Mouse (Mus musculus): Measurements from ENCODE around the gene Tacr2. TPM values are rescaled to one million over a fixed set of nuclear protein-coding genes. Genes with fewer than 3 reads are reported as not detected.

Tacr2 gene
- polyA plus RNA-seq, 1 experiment from 2014 or later: 0.46 TPM

DNA sequence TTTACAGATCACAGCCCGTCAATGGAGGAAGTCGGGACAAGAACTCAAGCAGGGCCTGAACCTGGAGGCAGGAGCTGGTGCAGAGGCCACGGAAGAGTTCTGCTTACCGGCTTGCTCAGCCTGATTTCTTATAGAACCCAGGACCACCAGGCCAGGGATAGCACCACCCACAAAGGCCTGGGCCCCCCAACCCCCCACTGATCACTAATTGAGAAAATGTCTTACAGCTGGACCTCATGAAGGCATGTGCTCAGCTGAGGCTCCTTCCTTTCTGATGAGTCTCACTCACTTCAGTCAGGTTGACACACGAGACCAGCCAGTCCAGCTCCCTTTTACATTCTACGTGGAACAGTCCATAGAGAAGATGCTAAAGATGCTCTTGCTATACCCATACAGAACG is 26.4 kb upstream of the Tacr2 start:
- DNase-seq (no peak), ATAC-seq (ENCODE audit: insufficient read depth) (no peak)

DNA sequence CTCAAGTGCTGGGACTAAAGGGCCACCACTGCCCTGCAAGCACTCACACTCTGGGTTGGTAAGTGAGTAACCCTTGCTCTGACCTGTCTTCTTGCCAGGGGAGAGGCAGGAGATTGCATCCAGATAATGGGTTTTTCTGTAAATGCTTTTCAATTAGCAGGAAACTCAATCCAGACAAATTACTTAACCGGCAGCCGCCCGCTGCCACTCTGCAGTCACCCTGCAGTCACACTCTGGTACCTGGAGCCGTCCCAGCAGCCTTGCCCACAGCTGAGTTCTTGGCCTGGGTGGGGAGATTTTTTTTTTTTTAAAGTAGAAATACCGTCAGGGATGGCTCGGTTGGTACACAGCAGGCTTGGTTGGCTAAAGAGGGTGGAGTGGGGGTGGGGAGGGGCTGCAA is 24.1 kb upstream of the Tacr2 start:
- H3K9me3 ChIP-seq (ENCODE audit: low read depth, low read length): no peaks in the 10 kb centered on the region
- 58% methylated on average over 6 of the region's 6 CpGs for WGBS
- H3K9ac ChIP-seq: no peak overlapping the region
- ATAC-seq (ENCODE audit: insufficient read depth): no peak
- H3K4me2 ChIP-seq: no peak overlapping the region
- DNase-seq: no peak
- TF ChIP-seq CTCF (IDR thresholded peaks at IDR 0.05; ENCODE audit: low read depth): no peak
- H3K27ac ChIP-seq (ENCODE audit: low read depth): no peak overlapping the region
- H3K4me3 ChIP-seq (ENCODE audit: low read depth, low read length): no peak overlapping the region
- H3K27me3 ChIP-seq (ENCODE audit: insufficient read depth, low read length): 0 out of 2 replicates have a peak, but pooled peaks cover 3% of the 10 kb centered on the region
- no peaks in the 10 kb centered on the region; the same call in 1 of the 2 replicates for H3K4me1 ChIP-seq (ENCODE audit: insufficient read depth)
- H3K36me3 ChIP-seq (ENCODE audit: insufficient read depth): no peaks in the 10 kb centered on the region

More for the DNA sequence above, 26.4 kb upstream of the Tacr2 start:
- no peak for TF ChIP-seq CTCF (IDR thresholded peaks at IDR 0.05; ENCODE audit: low read depth)
- Histone ChIP-seq H3K4me1 (ENCODE audit: insufficient read depth) (peaks cover 4% of the 10 kb centered on the region; the same call in 1 of the 2 replicates), H3K9ac (no peak overlapping the region), H3K36me3 (ENCODE audit: insufficient read depth) (no peaks in the 10 kb centered on the region), H3K4me2 (no peak overlapping the region), H3K27me3 (ENCODE audit: insufficient read depth, low read length) (0 out of 2 replicates have a peak, but pooled peaks cover 3% of the 10 kb centered on the region), H3K9me3 (ENCODE audit: low read depth, low read length) (no peaks in the 10 kb centered on the region), H3K27ac (ENCODE audit: low read depth) (no peak overlapping the region), H3K4me3 (ENCODE audit: low read depth, low read length) (no peak overlapping the region)
- WGBS: 65% methylated on average over 7 of the region's 7 CpGs

DNA sequence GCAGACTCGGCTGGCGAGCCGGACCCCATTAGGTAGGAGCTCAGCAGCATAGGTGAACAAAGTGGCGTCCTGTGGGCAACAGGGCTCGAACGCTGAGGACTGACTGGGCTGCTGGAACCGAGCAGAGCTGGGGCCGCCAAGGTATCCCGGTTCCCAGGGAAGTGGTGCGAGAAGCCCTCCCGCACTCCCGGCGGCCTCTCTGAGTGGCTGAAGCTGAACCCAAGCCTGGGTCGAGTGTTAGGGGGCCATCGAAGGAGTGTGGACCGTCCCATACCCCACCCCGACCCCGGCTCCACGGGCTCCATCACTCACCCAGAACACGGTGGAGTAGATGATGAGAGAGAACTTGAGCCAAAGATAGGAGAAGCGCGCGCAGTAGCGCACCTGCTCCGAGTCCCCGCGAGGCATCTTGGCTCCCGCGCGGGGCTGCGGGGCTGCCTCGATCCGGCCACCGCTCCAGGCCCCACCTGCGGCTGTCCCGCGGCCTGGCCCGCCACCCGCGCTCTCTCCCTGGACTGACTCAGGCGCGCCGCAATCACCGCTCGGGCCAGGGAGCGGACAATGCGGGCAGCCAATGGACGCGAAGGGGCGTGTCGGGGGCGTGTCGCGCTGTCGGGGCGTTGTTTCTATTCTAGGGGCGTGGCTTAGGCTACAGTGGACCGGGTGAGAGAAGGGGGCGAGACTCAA is 21.4 kb upstream of the Tacr2 start, which contains the start of gene Tspan15:
TSS of gene Tspan15 (minus strand) at position 544 of the 687 bp plus-strand sequence.
- under 1% methylated on average over 59 of the region's 59 CpGs for WGBS
- Histone ChIP-seq H3K27ac (ENCODE audit: low read depth) (no peak within 1 kb of the TSS), H3K4me1 (ENCODE audit: insufficient read depth) (no peaks in the 10 kb centered on the region; the same call in 1 of the 2 replicates), H3K4me2 (peak within 1 kb of the TSS; percentile 95), H3K9ac (peak within 1 kb of the TSS; percentile 67), H3K9me3 (ENCODE audit: low read depth, low read length) (no peaks in the 10 kb centered on the region), H3K4me3 (ENCODE audit: low read depth, low read length) (peak within 1 kb of the TSS; percentile 68), H3K36me3 (ENCODE audit: insufficient read depth) (no peaks in the 10 kb centered on the region), H3K27me3 (ENCODE audit: insufficient read depth, low read length) (0 out of 2 replicates have a peak, but pooled peaks cover 3% of the 10 kb centered on the region)
- DNase-seq (peak; percentile 98), ATAC-seq (ENCODE audit: insufficient read depth) (peak; percentile 96)
- TF ChIP-seq CTCF (IDR thresholded peaks at IDR 0.05; ENCODE audit: low read depth): no peak

DNA sequence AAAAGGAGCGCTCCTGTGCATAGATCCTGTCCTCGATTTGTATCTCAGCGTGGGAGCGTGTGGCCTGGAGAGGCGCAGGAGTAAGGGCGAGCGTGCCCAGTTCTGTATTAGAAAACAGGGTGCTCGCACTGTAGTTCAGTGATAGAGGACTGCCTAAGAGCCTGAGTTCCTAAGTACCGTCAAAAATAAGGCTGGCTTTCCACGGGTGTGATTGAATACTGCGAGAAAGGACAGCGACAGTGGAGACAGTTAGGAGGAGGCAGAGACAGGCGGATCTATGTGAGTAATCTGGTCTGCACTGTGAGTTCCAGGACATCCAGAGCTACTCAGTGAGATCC is 20.9 kb upstream of the Tacr2 start:
- H3K4me2 ChIP-seq: peak overlapping the region; percentile 95
- H3K27me3 ChIP-seq (ENCODE audit: insufficient read depth, low read length): 0 out of 2 replicates have a peak, but pooled peaks cover 3% of the 10 kb centered on the region
- no peaks in the 10 kb centered on the region for H3K9me3 ChIP-seq (ENCODE audit: low read depth, low read length)
- ATAC-seq (ENCODE audit: insufficient read depth): no peak
- no peak overlapping the region for H3K27ac ChIP-seq (ENCODE audit: low read depth)
- peak overlapping the region; percentile 67; the same call in 1 of the 2 replicates for H3K9ac ChIP-seq
- peak overlapping the region; percentile 68 for H3K4me3 ChIP-seq (ENCODE audit: low read depth, low read length)
- no peaks in the 10 kb centered on the region; the same call in 1 of the 2 replicates for H3K4me1 ChIP-seq (ENCODE audit: insufficient read depth)
- TF ChIP-seq CTCF (IDR thresholded peaks at IDR 0.05; ENCODE audit: low read depth): no peak
- no peaks in the 10 kb centered on the region for H3K36me3 ChIP-seq (ENCODE audit: insufficient read depth)
- 1% methylated on average over 13 of the region's 13 CpGs for WGBS
- DNase-seq: no peak

DNA sequence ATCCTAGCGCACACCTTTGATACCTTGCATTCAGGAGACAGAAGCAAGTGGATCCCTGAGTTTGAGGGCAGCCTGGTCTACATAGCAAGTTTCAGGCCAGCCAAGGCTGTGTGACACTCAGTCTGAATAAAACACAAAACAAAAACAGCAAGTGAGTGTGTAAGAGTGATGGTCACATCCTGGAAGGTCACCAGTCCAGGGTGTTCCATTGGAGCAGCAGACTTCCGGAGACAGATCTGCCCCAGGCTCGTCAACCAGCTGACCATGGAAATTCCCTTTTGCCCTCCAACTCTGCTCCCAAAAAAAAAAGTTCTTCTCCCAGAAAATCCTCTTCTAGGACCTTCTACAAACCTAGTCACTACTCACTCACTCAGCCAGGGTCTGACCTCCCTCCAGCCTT is 20.4 kb upstream of the Tacr2 start:
- ATAC-seq (ENCODE audit: insufficient read depth) (no peak), DNase-seq (no peak)
- no peaks in the 10 kb centered on the region for H3K9me3 ChIP-seq (ENCODE audit: low read depth, low read length)
- TF ChIP-seq CTCF (IDR thresholded peaks at IDR 0.05; ENCODE audit: low read depth): no peak
- H3K27me3 ChIP-seq (ENCODE audit: insufficient read depth, low read length): 0 out of 2 replicates have a peak, but pooled peaks cover 3% of the 10 kb centered on the region
- H3K4me1 ChIP-seq (ENCODE audit: insufficient read depth): no peaks in the 10 kb centered on the region; the same call in 1 of the 2 replicates
- 76% methylated on average over 3 of the region's 3 CpGs for WGBS
- peak overlapping the region; percentile 95 for H3K4me2 ChIP-seq
- H3K9ac ChIP-seq: no peak overlapping the region
- no peak overlapping the region for H3K4me3 ChIP-seq (ENCODE audit: low read depth, low read length)
- no peak overlapping the region for H3K27ac ChIP-seq (ENCODE audit: low read depth)
- H3K36me3 ChIP-seq (ENCODE audit: insufficient read depth): no peaks in the 10 kb centered on the region

DNA sequence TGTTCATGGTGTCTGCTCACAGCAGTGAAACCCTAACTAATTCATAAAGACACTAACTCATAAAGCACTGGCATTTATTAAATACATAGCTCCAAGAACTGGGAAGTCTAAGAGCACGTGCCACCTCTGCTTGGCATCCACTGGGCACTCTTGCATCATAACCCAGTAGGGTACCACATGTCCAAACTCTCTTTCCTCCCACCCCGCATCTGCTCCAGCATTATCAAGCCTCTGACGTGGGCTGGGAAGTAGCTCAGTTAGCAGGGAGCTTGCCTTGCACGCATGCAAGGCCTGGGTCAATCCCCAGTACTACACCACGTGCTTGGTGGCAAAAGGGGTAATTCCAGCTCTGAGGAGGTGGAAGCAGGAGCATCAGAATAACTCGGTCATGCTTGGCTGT is 16.1 kb upstream of the Tacr2 start:
- 79% methylated on average over 6 of the region's 6 CpGs for WGBS
- no peaks in the 10 kb centered on the region for H3K27me3 ChIP-seq (ENCODE audit: insufficient read depth, low read length)
- H3K4me3 ChIP-seq (ENCODE audit: low read depth, low read length): no peak overlapping the region
- H3K9ac ChIP-seq: no peak overlapping the region
- no peaks in the 10 kb centered on the region for H3K4me1 ChIP-seq (ENCODE audit: insufficient read depth)
- DNase-seq (no peak), ATAC-seq (ENCODE audit: insufficient read depth) (no peak)
- no peak for TF ChIP-seq CTCF (IDR thresholded peaks at IDR 0.05; ENCODE audit: low read depth)
- no peaks in the 10 kb centered on the region for H3K36me3 ChIP-seq (ENCODE audit: insufficient read depth)
- no peaks in the 10 kb centered on the region for H3K9me3 ChIP-seq (ENCODE audit: low read depth, low read length)
- no peak overlapping the region for H3K27ac ChIP-seq (ENCODE audit: low read depth)
- no peak overlapping the region for H3K4me2 ChIP-seq

DNA sequence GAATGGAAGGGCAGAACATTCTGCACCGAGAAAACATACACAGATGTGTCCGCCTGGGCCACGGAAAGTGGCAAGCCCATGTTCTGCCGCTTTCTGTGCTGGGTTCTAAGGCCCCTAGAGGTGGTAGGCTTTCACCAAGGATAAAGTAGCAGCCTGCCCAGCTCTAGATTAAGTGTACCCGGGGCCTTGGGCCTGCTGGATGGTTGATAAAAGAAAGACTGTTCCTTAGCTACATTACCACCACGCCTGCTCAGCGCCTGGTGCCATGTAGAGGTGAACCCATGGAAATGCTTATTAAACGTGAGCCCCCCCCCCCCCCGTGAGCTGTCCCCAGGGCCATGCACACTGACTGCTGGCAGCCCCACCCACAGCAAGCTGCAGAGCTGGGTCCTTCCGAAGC is 15.0 kb upstream of the Tacr2 start:
- H3K4me2 ChIP-seq: no peak overlapping the region
- no peaks in the 10 kb centered on the region for H3K9me3 ChIP-seq (ENCODE audit: low read depth, low read length)
- ATAC-seq (ENCODE audit: insufficient read depth) (peak; percentile 24; the same call in 1 of the 2 replicates), DNase-seq (no peak)
- no peak for TF ChIP-seq CTCF (IDR thresholded peaks at IDR 0.05; ENCODE audit: low read depth)
- no peak overlapping the region for H3K27ac ChIP-seq (ENCODE audit: low read depth)
- no peak overlapping the region for H3K4me3 ChIP-seq (ENCODE audit: low read depth, low read length)
- H3K9ac ChIP-seq: no peak overlapping the region
- no peaks in the 10 kb centered on the region for H3K27me3 ChIP-seq (ENCODE audit: insufficient read depth, low read length)
- no peaks in the 10 kb centered on the region for H3K4me1 ChIP-seq (ENCODE audit: insufficient read depth)
- H3K36me3 ChIP-seq (ENCODE audit: insufficient read depth): no peaks in the 10 kb centered on the region
- WGBS: 76% methylated on average over 10 of the region's 10 CpGs
